Mouse (Mus musculus): Measurements from ENCODE around the gene Adcy4. TPM values are rescaled to one million over a fixed set of nuclear protein-coding genes. Genes with fewer than 3 reads are reported as not detected.

The Adcy4 gene
- total RNA-seq, 2 experiments from 2014 or later: 3.9 to 4.2 TPM

GRCm38 (mm10) chr14:55720666-55721065, 63.2 kb downstream of the Adcy4 start:
- no peak for DNase-seq (ENCODE audit: low spot score in 2 of 2)

GRCm38 (mm10) chr14:55719737-55720136, 64.2 kb downstream of the Adcy4 start:
- DNase-seq (ENCODE audit: low spot score in 2 of 2): no peak

Other genes starting within 250 kb of the Adcy4 start
- gene Pck2, start 243.8 kb downstream of the Adcy4 start, total RNA-seq (2021): 10 to 100 TPM; 24.0 to 26.8 TPM
- gene Dcaf11, start 224.1 kb downstream of the Adcy4 start, total RNA-seq (2021): 10 to 100 TPM; 66.9 to 72.3 TPM
- gene A730061H03Rik, start 223.7 kb downstream of the Adcy4 start, total RNA-seq (2021): 1 to 10 TPM in 1 of 2 experiments, under 1 TPM in 1; 0.98 to 1.1 TPM
- not detected for gene Fitm1, start 208.5 kb downstream of the Adcy4 start, total RNA-seq (2021)
- 10 to 100 TPM; 59.8 to 64.3 TPM for gene Psme1, start 206.0 kb downstream of the Adcy4 start, total RNA-seq (2021)
- 10 to 100 TPM; 39.0 to 42.3 TPM for gene Emc9, start 198.8 kb downstream of the Adcy4 start, total RNA-seq (2021)
- 10 to 100 TPM; 48.3 to 51.6 TPM for gene Psme2, start 193.0 kb downstream of the Adcy4 start, total RNA-seq (2021)
- gene Rnf31, start 192.4 kb downstream of the Adcy4 start, total RNA-seq (2021): 10 to 100 TPM; 34.6 to 37.0 TPM
- gene Irf9, start 180.5 kb downstream of the Adcy4 start, total RNA-seq (2021): 1 to 10 TPM; 8.2 to 8.5 TPM
- 1 to 10 TPM; 2.0 to 2.6 TPM for gene Rec8, start 166.1 kb downstream of the Adcy4 start, total RNA-seq (2021)
- gene Ipo4, start 148.1 kb downstream of the Adcy4 start, total RNA-seq (2021): 100 to 1,000 TPM; 120 to 145 TPM
- gene Gm49378, start 146.2 kb downstream of the Adcy4 start, total RNA-seq (2021): 1 to 10 TPM in 1 of 2 experiments, under 1 TPM in 1; 0.18 to 4.2 TPM
- 10 to 100 TPM; 49.0 to 51.1 TPM for gene Tm9sf1, start 140.3 kb downstream of the Adcy4 start, total RNA-seq (2021)
- gene Tssk4, start 133.9 kb downstream of the Adcy4 start, total RNA-seq (2021): under 1 TPM; 0.81 to 0.90 TPM
- gene Mdp1, start 123.6 kb downstream of the Adcy4 start, total RNA-seq (2021): 10 to 100 TPM; 46.9 to 47.8 TPM
- gene Gmpr2, start 112.2 kb downstream of the Adcy4 start, total RNA-seq (2021): 10 to 100 TPM; 27.5 to 27.6 TPM
- gene Nedd8, start 112.0 kb downstream of the Adcy4 start, total RNA-seq (2021): 100 to 1,000 TPM; 298 to 325 TPM
- gene Tinf2, start 102.3 kb downstream of the Adcy4 start, total RNA-seq (2021): 10 to 100 TPM; 13.9 to 17.0 TPM
- gene Tgm1, start 70.2 kb downstream of the Adcy4 start, total RNA-seq (2021): under 1 TPM in 1 of 2 experiments, not detected in 1; 0.23 TPM
- gene Rabggta, start 61.8 kb downstream of the Adcy4 start, total RNA-seq (2021): 10 to 100 TPM; 41.4 to 41.8 TPM
- 100 to 1,000 TPM in 1 of 2 experiments, 10 to 100 TPM in 1; 96.3 to 102 TPM for gene Dhrs1, start 38.4 kb downstream of the Adcy4 start, total RNA-seq (2021)
- 10 to 100 TPM; 15.7 to 17.3 TPM for gene Nop9, start 38.4 kb downstream of the Adcy4 start, total RNA-seq (2021)
- gene Cideb, start 25.6 kb downstream of the Adcy4 start, total RNA-seq (2021): 1 to 10 TPM in 1 of 2 experiments, under 1 TPM in 1; 0.43 to 1.3 TPM
- under 1 TPM; 0.30 to 0.38 TPM for gene Ltb4r2, start 22.7 kb downstream of the Adcy4 start, total RNA-seq (2021)
- under 1 TPM; 0.46 to 0.55 TPM for gene Ltb4r1, start 18.1 kb downstream of the Adcy4 start, total RNA-seq (2021)
- gene Ripk3, start 4.8 kb upstream of the Adcy4 start, total RNA-seq (2021): under 1 TPM; 0.37 to 0.43 TPM
- gene Nfatc4, start 39.0 kb upstream of the Adcy4 start, total RNA-seq (2021): 1 to 10 TPM; 3.5 to 4.0 TPM
- gene Nynrin, start 69.9 kb upstream of the Adcy4 start, total RNA-seq (2021): 10 to 100 TPM; 11.3 to 11.4 TPM
- gene Cbln3, start 100.3 kb upstream of the Adcy4 start, total RNA-seq (2021): under 1 TPM; 0.38 to 0.69 TPM
- gene Khnyn, start 100.9 kb upstream of the Adcy4 start, total RNA-seq (2021): 10 to 100 TPM; 11.5 to 11.9 TPM
- gene Sdr39u1, start 116.2 kb upstream of the Adcy4 start, total RNA-seq (2021): 10 to 100 TPM; 73.9 to 76.0 TPM
- gene Cma1, start 160.6 kb upstream of the Adcy4 start, total RNA-seq (2021): 1 to 10 TPM in 1 of 2 experiments, under 1 TPM in 1; 0.48 to 1.2 TPM
- gene Cma2, start 166.9 kb upstream of the Adcy4 start, total RNA-seq (2021): not detected
- gene Mcpt1, start 233.9 kb upstream of the Adcy4 start, total RNA-seq (2021): not detected
- gene Mcpt9, start 246.4 kb upstream of the Adcy4 start, total RNA-seq (2021): not detected